Mouse (Mus musculus) lung, postnatal 36 days (tissue): ENCODE results near the gene Nedd4.
A peak's percentile ranks its signal among the peaks of the same experiment; 100 is the strongest.

Source experiments
- DNase-seq: peaks from one replicate; pipeline ENCODE4 v3.0.0; 2022; ENCODE audit warnings: mixed read lengths

Gene Nedd4

DNA sequence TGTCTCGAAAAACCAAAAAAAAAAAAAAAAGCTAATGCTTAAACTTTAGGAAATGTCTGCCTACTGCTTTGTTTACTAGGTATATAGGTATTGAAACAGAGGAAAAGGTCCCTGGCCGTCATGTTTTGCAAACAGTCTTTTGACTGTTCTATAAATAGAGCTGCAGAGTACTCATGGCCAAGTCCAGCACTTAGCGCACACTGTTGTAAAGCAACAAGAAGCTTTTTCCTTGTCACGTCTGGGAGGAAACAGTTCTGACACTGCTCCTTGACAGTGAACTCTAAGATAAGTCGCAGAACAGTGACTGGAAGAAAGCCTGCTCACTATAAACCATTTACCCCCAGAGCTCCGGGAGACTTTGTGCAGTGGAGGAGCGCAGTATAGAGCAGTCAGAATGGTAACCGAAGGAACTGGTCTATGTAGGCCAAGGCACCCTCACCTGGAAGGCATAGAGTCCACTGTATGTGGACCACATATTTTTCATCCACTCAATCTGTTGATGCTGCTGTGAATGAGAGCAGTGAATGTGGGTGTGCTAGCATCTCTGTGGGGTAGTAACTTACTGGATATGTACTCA, 19.6 kb downstream of the Nedd4 start:
- peak; percentile 45 for DNase-seq

DNA sequence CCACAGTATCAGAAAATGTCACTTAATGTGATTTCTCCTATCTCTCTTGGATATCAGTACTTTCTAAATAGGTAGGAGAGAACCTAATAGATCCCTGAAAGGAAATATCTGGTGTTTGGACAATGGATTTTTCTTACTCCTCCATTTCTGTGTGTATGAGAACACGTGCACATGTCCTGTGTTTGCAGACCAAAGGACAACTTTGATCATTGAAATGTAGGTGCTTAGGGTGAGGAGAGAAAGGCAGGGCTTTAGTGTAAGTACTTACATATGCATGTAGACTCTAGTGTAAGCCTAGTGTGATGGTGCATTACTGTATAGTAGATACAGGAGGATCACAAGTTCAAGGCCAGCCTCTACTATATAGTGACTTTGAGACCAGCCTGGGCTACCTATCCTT, 21.1 kb downstream of the Nedd4 start:
- no peak for DNase-seq

DNA sequence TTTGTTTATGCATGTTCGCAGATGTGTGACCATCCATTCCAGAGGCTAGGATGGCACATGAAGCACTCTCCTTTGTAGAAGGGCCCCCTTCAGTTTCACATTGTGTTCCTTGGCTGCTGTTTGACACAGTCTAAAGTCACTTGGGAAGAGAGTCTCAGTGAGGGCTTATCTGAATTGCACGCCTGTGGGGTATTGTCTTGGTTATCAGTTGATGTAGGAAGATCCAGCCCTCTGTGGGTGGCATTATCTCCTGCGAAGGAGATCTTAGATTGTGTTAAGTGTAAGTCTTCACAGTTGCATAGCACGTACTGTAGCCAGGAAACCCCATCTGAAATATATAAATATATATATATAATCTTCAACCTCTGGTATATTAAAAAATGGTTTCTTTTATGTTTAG, 23.1 kb downstream of the Nedd4 start:
- DNase-seq, result no peak

DNA sequence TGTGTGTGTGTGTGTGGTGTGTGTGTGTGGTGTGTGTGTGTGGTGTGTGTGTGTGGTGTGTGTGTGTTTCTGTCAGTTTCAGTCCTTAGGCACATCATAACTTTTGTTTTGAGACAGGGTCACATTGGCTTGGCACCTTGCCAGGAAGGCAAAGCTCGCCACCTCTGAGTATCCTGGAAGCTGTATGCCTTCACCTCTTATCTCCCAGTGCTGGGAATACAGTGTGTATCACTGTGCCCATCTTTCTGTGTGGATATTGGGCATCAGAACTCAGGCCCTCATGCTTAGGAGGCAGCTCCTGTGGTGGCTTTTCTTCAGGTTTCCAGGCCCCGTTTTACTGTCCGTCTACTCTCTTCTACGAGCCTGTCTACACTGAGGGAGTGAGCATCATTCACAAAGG, 24.4 kb downstream of the Nedd4 start:
- peak; percentile 34 for DNase-seq

DNA sequence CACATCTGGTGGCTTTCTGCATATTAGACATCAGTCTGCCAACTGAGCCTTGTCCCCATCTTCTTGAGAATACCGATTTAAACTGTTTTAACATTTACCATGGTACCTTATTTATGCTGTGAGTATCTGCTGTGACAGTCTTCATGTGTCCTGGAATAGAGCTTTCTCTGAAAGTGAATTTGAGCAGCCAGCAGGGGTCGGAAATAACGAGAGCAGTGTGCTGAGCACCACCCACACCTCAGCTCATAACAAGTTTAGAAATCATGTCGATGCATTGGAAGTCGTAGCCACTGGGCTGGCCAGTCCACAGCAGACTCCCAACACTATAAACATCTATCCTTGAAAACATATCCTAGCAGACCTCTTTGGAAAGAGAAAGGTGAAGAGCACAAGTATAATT, 27.4 kb downstream of the Nedd4 start:
- DNase-seq, result no peak

DNA sequence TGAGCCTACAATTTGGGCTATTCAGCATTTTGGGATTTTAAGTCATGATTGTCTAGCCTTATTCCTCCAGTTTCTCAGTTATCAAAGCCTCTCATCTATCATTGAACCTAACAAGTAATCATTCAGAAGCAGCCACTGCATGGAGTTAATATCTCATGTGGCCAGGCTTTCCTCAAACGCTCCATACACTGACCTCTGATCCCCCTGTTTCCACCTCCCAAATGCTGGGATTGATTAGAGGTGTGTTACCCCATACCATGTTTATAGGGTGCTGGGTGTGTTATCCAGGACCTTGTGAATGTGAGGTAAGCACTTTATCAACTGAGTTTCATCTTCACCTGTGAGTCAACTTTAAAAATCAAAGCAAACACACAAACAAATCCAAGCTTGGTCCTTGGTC, 28.7 kb downstream of the Nedd4 start:
- DNase-seq, result no peak

DNA sequence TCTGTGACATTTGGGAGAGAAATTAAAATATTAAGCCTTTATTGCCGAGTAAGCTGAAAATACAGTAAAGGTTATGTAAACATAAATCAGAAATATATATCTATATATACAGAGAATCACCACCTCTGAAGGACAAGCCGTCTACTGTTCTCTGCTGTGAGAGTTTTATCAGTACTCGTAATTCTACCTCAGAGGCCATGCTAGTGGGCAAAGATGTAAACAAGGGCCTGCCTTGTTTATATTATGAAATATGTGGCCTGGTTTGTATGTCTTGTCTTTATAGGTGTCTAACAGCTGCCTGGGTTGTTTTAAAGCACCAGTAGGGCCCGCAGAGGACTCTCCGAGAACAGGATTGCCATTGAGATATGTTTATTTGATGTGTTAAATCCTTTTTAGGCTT, 29.8 kb downstream of the Nedd4 start:
- DNase-seq, result no peak

DNA sequence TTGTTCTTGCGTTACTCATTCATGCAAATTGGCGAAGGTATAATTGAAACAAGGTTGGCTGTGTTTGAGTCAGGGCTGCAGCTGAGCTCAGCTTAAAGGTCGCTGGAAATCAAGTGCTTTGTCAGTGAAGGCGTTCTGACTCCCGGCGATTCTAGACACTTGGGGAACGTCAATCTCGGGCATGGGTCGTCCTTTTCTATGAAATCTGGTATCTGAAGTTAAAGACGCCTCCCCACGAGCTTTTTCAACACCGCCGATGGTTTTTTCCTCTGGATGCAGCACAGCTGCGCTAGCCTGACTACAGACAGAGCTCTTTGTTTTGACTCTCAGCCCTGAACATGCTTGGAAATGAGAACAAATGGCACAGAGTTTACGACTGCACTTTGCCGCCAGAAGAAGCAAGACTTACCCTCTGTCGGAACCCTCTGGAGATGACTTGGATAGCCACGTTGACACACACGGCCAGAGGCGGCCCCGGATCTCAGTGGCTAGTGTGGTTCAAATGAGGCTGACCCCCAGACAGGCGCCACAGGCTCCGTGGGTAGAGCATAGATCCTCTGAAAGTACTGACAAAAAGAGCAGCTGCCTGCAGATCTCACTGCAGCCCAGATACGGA, 31.0 kb downstream of the Nedd4 start:
- no peak for DNase-seq

DNA sequence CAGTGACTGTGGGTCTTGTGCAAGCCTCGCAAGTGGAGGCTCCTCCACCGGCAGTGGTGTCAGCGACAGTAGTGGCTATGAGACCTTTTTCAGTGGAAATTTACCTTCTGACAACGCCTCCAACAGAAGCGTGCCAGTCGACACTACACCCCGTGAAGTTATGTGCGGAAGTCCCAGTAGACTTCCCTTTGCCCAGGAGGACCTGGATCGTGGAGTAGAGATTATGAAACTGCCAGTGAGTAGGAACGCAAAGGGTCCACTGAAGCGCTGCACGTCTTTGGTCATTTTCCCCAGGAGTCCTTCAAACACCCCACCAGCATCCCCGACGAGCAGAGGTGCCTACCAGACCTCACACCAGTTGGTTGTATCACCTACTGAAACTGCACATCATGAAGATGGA, 31.7 kb downstream of the Nedd4 start:
- DNase-seq, result no peak

DNA sequence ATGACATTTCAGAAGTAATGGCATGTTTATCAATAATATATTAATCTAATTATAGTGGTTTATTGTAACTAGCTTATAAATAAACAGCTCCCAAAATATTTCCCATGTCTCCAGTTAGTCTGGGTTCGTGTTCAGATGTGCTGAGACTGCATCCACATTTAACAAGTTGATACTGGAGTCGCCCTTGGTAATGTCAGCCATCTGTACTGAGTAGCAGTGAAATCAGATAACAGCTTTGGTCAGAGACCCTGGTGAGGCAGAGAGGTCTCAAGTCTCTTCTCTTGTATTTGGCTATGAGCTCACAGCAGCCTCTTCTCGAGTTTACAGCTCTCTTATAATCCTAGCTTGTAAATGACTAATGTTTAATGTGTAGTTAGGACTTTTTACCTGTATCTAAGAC, 34.4 kb downstream of the Nedd4 start:
- no peak for DNase-seq

DNA sequence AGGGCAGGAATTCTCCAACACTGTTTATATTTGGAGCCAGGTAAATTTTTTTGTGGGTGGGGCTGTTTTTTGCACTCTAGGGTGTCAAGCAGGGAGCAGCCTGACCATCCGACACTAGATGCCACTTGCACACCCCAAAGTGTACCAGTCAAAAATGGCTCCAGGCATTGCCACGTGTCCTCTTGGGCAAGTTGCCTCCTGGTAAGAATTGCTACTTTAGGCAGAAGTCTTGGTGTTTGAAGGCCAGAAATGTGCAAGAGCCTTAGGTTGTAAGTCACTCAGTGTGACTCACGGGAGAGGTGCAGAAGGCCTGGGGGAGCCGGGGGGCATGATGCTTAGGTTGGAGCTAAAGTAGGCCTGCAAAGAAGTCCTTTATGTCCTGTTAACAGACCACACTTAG, 35.6 kb downstream of the Nedd4 start:
- no peak for DNase-seq

DNA sequence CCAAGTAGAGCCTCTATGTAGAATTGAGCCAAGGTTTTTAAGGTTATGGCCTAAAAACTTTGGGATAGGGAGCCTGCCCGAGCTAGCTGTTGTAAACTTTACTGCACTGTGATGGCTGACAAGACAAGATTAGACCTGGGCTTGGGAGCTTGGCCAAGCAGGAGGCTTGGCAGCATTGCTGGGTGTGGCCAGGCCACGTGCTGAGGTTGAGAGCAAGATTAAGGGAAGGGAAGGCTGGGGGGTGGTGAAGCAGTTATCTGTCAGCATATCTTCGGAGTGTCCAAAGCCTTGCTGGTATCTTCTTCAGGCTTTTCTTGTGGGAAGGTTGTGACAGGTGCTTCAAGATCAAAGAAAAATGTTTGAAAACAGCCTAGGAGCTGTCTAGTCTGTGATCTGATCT, 37.6 kb downstream of the Nedd4 start:
- peak; percentile 46 for DNase-seq

DNA sequence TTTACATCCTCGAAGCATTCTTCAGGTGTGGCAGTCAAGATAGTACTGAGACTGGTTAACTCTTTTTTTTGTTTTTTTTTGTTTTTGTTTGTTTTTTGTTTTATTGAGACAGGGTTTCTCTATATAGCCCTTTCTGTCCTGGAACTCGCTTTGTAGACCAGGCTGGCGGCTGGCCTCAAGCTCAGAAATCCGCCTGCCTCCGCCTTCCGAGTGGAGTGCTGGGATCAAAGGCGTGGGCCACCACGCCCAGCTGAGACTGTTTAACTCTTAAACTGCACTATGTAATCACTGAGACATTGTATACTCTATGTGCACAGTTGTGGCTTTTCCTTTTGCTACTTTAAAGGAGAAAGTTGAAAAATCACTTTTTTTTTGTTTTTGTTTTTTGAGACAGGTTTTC, 39.3 kb downstream of the Nedd4 start:
- no peak for DNase-seq

DNA sequence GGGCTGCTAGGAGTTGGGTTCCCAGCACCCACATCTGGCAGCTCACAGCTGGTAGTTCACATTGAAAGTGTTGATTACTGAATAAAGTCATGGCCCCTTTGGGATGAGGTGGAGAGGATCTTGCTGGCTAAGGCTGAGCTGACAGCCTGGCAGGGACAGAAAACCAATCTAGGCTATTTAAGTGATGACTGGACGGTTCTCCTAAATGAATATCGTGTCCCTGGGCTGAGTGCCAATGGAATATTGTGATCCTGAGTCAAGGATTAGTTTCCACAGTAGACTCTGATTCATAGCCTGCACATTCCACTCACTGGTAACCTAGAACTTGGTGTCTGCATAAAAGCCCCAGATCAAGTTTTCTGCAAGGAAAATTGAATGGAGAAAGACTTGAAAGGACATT, 39.9 kb downstream of the Nedd4 start:
- peak; percentile 72 for DNase-seq

DNA sequence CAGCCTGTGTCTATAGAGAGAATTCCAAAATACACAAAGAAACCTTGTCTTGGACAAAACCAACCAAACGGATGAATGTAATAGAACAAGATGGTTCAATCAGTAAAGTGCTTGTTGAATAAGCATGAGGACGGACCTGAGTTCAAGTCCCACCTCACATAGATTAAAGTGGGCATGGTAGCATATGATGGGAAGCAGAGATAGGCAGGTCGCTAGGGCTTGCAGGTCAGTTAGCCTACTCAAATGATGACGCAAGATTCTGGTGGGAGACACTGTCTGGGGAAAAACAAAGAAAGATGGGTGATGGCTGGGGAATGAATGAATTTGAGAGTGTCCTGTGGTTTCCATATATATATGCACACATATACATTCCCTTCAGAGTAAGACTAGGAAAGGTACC, 41.0 kb downstream of the Nedd4 start:
- no peak for DNase-seq

DNA sequence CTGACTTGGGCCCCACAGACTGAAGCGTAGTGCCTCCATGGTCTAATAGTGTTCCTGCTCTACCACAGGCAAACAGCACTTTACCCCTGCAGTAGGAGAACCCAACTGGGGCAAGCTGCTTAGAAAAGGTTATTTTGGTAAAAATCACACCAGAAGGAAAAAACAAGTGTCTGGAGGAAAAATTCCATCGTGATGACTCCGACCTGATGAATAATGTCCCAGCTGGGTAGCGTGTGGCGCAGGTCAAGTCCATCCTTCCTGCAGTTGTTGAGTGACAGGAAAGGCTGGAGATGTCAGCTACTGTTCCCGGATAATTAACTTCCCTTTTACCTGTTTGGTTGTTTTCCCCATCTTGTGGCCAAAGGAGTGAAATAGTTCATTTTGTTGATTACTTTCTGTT, 41.6 kb downstream of the Nedd4 start:
- DNase-seq, result no peak

DNA sequence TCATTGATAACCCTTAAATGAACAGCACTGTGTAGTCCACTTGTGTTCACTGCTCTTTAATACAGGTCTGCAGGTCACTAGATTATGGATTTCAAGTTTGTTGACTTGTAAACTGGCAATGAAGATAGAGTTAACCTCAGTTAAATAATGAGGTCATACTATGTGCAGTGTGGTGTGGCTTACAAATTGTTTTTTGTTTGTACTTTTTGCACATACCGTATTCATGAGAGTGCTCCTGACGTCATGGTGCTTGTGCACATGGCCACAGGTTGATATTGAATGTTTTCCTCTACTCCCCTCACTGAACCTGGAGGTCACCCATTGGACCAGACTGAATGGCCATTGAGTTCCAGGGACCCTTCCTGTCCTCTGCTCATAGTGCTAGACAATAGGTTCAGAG, 43.1 kb downstream of the Nedd4 start:
- no peak for DNase-seq

DNA sequence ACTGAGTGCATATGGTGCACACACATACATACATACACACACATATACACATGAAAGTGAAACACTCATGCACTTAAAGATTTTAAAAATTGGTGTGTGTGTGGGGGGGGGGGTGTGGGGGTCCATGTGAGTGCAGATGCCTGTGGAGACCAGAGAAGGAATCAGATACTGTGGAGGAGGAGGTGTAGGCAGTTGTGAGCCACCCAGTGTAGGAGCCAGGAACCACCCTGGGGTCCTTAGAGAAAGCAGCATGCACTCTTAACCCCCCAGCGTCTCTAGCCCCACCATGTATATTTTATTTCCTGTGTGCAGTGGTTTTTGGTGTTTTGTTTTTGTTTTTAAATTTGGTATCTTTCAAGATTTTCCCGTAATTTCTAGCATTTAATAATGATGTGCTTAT, 45.9 kb downstream of the Nedd4 start:
- no peak for DNase-seq

DNA sequence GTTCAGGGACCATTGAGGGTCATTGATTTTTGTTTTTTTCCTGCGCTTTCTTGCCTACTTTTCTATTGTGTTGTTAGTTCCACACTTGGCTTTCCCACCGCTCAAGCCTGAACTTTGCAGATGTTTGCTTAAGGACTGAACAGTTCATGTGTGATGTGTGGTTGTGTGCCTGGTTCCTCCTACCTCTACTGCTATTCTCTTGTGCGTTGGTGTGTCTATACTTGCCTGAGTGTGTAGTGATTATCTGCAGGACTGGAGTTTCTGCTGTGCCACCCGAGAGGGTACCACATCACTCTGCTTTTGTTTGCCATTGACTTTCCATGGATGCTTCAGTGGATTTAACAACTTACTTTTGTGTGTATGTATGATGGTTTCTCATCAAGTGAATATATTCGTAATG, 46.5 kb downstream of the Nedd4 start:
- DNase-seq, result no peak

DNA sequence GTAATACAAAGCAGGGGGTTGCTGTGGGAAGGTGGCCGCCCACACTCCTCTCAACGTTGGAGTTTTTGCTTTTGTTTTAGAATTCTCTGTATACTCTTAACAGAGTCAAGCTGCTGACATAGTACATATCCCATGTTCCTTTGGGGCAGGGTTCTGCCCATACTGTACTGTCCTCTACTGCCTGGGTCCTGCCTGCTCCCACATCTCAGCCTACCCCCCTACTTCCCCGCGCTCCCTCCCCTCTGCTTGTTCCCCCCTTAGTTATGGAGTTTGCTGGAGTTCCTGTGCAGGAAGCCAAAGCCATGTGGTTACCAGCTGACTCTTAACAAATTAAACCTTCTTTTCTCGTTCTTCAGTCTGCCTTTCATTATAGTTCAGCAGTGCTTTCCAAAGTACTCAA, 47.9 kb downstream of the Nedd4 start:
- DNase-seq, result no peak

DNA sequence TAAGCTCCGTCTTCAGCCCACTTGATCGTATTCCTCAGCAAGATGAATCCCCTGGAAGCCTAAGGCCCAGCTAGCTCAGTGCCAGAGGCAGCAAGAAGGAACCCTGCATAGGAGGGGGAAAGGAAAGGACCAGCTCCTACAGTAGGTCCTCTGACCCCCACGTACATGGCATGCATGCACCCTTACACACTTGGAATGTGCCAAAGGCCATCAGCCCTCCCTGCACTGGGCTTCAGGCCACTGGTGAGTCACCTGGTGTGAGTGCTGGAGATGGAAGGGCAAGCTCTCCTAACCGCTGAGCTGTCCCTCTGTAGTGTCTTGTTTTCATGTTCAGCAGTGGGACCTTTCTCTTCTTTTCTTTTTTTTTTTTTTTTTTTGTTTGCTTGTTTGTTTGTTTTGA, 52.8 kb downstream of the Nedd4 start:
- DNase-seq, result peak; percentile 28

DNA sequence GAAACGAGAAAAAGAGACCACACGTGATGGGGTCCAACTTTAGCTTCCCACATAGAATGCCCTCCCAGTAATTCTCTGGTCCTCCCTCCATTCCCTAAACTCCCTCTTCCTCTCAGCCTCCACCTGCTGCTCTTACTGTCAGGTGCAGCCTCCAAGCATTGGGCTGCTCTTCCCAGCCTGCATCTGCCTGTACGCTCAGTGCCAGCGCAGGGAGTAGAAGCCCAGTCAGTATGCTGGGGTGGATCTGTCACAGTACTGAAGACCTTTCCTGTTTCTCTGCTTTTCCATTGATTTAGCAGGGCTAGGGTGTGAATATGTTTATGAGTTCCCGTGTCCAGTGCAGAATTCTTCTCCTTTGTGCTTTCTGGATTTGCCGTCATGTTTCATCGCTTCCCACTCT, 54.1 kb downstream of the Nedd4 start:
- DNase-seq, result no peak

DNA sequence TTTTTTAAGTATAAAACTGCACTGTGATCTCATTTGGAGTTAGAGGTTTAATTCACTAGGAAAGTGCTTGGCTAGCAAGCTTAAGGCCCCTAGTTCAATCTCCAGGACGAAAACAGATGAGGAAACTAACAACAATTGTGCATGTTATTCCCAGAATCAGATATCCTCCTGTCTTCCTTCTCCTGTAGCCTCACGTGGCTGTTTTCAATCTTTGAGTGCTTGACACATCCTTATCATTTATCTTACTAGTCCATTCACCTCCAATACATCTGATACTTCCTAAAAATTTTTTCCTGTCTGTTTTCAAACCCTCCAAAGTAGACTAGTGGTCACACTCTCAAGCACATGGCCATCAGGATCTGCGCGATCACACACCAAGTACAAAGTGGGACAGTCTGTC, 57.0 kb downstream of the Nedd4 start:
- DNase-seq, result no peak

DNA sequence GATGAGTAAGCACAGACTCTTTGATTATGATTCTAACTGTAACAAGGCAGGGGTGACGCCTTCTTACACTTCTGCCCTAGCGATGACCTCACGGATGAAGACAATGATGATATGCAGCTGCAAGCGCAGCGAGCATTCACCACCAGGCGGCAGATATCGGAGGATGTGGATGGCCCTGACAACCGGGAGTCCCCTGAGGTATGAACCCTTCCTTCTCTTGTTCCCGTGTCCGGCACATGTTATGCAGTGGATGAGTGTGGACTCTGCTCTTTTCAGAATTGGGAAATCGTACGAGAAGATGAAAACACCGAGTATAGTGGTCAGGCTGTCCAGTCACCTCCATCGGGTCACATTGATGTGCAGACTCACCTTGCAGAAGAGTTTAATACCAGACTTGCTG, 59.1 kb downstream of the Nedd4 start:
- DNase-seq, result no peak

DNA sequence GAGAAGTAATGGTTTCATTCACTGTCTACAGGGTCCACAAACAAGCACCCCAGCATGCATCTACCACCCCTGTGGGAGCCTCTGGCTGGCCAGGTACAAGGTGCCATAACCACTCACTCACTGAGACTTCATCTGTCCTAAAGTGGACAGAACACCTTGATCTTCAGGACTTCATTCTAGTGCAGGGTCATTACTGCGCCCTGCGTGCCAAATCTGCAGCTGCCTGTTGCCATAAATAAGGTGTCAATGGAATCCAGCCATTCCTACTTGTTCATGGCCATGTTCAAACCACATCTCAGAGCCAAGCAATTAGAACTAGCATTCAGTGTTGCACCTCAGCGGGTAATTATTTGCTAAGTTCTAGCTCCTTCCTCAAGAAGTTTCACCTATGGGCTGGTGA, 60.5 kb downstream of the Nedd4 start:
- no peak for DNase-seq
